Mouse (Mus musculus) adrenal gland, postnatal 25 days (tissue): ENCODE measurements around the gene Glb1l. TPM values are rescaled to one million over a fixed set of nuclear protein-coding genes. Genes with fewer than 3 reads are reported as not detected.
"Not testable (repeated sequence)": the region's sequence is repeated elsewhere in the genome, so short reads cannot be mapped to it uniquely, and the experiment has no call there.

Experiments used
- DNase-seq: peaks from one replicate; pipeline ENCODE4 v3.0.0; 2021; ENCODE audit warnings: mixed read lengths
- long read RNA-seq: library from polyadenylated mRNA; stranded (forward); transcript quantifications from one replicate; pipeline ENCODE4 v2.0.0, GENCODE M21; 2021
- total RNA-seq: library from RNA; stranded (reverse); gene quantifications from 2 replicates; pipeline ENCODE4 v1.2.3, GENCODE M21; 2021

Glb1l gene
- 24.2 and 28.7 TPM in 2 replicates for total RNA-seq
- long read RNA-seq, partial matches to known transcripts, result 3 of 9 reads
- long read RNA-seq, other reads (novel, unspliced or antisense), result 4 of 9 reads

- DNase-seq, result peak; percentile 95
These were observed at the start of gene Glb1l, which contains the start of gene Stk16 for GRCm38 (mm10) chr1:75210136-75211087. TSS of gene Glb1l (minus strand) at chr1:75210813. TSS of gene Stk16 (plus strand) at chr1:75210838.

DNA sequence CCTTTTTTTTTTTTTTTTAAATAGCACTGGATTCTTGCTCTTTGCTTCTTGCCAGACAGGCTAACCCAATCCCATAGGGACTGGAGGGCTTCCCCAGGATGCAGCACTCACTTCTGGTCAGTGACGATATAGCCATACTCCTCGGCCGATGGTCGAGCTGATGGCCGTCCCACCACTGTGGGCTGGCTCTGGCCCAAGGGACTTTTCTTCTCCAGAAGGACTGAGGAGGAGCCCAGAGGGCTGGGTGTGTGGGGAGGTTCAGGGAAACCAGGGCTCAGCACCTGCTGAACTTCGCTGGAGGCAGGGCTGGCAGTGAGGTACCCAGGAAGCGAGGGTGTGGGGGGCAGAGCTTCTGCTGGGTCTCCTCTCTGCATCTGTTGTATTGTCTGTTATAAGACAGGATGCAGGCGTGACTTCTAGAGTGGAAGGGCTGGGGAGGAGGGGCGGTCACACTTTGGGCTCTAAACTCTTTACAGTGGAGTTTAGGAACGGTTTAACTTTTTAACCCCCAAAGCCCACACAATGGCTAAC is 45.0 kb upstream of the Glb1l start:
- DNase-seq, result no peak

DNA sequence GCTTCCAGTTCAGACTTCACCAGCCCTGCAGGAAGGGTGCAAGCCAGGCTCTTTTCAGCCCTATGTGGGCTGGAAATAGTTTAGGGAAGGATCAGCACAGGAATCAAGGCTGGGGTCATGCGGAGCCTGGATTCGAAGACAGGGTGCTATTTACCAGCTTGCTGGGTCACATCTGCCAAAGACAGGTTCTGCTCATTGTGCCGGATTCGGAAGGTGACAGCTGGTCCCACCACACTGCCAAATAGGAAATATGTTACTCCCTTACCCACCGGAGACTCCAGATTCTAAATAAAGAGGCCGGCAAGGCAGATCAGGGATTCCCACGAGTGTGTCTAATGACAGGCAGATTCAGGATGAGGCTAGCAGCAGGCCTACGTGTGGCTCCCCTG is 44.0 kb upstream of the Glb1l start:
- no peak for DNase-seq

DNA sequence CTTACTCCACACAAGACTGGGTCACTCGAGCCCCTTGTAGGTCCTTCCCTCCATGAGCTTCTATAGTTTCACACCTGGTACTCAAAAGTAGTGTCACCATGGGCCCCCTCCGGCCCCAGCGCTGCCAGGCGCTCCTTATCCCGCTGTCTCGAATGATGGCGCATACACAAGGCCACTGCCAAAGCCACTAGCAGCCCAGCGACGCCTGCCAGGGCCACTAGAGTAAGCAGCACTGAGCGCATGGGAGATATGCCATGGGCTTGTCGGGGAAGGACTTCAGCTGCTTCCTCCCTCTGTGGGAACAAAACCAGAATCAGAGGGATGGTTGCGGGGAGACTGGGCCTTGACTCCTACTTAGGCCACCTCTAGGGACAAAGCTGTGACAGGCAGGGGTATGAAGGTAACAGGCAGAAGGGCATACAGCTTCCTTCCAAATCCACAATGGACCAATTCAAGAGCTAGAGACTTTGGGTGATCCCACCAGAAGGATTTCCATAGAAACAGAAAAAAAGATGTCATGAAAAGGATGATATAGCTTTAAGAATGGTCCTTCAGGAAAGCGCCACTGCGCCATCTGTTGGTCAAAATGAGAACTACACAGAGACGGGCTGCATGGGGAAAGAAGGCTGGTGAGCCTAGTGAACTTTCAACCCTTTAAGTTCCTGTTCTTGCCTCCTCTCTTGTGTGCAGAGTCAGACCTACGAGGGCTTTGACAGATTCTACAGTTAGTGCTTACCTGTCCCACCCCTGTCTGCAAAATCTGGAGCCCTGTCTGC is 43.4 kb upstream of the Glb1l start:
- peak; percentile 79 for DNase-seq

DNA sequence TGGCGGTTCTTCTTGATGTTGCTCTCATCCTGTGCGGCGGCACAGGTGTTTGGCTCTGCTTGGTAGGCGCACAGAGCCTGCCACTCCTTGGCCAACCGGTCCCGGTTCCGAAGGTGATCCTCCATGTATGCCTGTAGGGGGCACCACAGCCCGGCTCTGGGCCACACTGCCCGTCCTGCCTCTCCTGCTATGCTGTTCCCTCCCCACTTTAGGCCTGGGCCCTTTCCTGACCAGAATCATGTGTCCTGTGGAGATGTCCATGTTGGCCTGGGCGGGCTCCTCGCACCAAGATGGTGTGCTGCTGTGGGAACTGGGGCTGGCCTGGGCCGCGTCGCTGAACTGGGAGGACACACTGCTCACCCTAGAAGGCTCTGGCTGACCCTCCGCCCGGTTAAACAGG is 42.4 kb upstream of the Glb1l start:
- DNase-seq, result no peak

- DNase-seq, result no peak
These were observed 41.7 kb upstream of the Glb1l start for GRCm38 (mm10) chr1:75252308-75252707.

- DNase-seq, result peak; percentile 81
These were observed 40.7 kb upstream of the Glb1l start for GRCm38 (mm10) chr1:75251112-75251970.

DNA sequence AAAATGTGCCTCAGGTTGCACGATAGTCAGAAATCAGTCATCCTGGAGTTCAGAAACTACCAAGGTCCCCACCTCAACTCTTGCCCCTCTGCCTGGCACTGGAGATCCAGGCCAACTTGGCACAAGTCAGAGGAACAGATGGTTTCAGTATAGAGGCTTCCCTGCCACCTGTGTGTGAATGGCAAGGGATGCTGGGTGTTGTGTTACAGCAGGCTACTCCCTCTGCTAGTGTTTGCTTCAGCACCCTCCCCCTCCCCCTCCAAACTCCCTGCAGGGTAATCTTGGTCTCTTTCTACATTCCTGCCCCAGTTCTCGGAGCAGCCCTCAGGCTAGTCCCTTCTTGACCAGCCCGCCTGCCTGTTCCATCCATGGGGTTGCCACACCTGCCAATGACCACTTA is 39.9 kb upstream of the Glb1l start:
- no peak for DNase-seq

DNA sequence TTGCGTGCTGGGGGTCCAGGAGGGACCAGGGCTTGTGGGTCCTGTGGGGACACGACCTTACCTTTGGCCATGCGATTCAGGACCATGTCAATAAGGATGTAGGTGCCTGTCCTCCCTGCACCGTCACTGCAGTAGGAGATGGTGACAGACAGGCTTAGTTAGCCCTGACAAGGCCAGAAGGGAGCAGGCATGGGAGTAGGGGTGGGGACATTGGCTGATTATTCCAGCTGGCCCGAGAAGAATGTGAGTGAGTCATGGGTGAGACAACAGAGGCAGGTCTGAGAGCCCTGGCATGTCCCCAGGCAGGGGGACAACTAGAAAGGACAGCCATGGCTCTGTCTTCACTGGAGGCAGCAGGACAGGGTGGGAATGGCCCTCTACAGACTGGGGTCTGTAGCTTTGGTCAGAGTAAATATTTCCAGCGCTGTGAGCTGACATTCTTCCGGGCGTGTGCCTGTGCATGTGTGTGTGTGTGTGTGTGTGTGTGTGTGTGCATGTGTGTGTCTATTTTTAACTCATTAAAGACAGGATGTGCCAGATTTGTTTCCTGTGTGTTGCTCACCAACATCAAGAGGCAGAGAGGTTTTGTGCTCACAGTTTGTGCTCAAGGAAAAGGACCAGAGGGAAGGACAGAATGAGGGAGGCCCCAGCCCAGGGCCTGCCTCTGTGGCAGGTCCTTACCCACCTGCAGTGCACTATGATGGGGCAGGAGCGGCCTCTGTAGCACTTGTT is 37.6 kb upstream of the Glb1l start:
- peak; percentile 71 for DNase-seq

DNA sequence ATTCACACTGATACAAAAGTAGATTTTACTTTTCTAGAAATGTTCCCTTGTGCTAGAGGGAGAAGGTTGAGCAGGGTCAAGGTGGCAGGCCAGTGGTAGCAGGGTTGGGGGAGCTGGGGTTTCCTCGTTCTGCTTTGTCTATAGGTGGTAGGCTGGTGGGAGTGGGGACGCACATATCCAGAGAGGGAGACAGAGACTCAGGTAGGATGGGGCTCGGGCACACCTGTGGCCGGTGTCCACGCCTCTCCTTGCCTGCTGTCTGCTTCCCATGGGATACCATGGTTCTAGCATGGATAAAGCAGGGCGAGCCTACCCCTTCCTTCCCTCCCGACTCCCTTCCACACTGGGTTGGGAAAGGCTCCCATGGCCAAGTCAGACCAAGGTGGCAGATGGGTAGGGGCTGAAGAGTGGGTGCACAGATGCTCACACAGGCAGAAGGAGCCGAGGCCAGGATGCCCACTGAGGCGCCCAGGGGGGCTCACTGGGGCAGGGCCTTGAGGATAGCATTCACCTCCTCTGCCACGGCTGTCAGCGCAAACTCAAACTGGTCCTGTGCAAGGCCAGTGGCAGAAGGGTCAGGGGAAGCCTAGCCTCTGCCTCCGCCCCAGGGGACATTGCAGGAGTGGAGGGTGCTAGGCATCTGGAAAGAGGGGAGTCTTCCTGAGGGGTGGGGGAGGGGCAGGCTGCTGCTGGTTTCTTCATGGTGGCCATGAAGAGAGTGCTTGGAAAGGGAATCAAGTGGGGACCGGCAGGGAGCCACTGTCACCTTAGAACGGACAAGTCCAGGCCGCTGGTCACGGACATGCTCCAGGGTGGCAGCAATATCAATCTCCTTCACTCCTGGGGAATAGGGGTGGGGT is 36.7 kb upstream of the Glb1l start:
- DNase-seq, result no peak

- no peak for DNase-seq
These were observed 34.2 kb upstream of the Glb1l start for GRCm38 (mm10) chr1:75244836-75245235.

DNA sequence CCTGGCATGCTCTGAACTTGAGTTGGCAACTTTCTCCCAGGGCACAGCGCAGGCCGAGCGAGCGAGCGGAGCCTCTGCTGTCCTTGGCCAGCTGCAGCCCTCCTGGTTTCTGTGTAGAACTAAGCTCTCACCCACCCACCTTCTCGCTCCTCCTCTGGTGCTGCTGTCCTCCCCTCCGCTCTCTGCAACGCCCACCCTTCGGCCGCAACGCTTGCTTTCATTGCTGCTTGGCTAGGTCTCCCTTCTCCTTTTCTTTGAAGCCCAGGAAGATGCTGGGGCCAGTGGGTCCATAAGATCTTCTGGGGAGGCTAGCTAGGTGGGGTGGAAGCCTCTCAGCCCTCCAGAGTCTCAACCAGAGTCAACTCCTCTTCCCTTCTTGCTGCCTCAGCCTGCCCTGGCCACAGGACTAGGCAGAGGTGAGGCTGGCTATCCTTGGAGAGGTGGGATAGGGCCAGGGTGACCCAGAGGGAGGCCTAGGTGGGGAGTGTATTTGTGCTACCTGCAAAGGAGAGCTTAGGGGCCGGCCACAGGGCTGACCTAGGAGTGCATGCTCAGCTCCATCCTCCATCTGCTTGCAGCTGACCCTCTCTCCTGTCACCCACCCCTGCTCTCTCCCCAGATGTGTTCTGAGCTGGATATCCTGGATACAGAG is 33.7 kb upstream of the Glb1l start:
- no peak for DNase-seq

DNA sequence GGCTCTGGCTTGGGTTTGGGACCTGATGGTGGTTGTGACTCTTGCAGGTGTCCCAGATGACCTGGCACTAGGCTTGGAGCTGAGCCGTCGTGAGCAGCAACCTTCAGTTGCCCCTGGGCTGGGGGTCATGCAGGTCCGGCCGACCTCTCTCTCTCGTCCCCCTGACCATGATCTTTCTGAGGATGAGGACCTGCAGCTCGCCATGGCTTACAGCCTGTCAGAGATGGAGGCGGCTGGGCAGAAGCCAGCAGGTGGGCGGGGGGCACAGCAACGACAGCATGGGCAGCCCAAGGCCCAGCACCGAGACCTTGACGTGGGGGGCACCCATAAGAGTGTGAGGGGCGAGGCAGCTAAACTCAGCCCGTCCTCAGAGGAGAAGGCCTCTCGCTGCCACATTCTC is 32.8 kb upstream of the Glb1l start:
- DNase-seq, result no peak

DNA sequence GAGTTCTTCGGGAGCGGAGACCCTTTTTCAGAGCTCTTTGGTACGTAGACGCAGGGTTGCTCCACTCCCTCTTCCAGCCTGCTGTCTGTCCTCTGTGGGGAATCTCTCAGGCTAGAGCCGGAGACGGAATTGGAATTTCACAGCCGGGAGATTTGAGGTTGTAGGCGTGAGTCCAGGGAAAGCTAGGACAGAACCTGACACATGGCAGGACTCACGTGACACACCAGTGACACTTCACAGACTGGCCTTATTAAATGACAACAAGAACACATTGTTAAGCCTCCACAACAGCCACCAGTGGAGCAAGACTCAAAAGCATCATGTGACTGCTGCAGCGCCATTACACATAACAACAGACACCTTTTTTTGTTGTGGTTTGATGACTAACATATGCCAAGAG is 29.0 kb upstream of the Glb1l start:
- no peak for DNase-seq

GRCm38 (mm10) chr1:75236117-75237050 is 25.8 kb upstream of the Glb1l start, which contains the start of gene Dnajb2:
TSS of gene Dnajb2 (plus strand) at chr1:75236406.
- DNase-seq, result peak; percentile 91

- peak; percentile 64 for DNase-seq
These were observed 24.0 kb upstream of the Glb1l start for GRCm38 (mm10) chr1:75234606-75235005.

GRCm38 (mm10) chr1:75232489-75232888 is 21.9 kb upstream of the Glb1l start:
- not testable (repeated sequence) for DNase-seq

DNA sequence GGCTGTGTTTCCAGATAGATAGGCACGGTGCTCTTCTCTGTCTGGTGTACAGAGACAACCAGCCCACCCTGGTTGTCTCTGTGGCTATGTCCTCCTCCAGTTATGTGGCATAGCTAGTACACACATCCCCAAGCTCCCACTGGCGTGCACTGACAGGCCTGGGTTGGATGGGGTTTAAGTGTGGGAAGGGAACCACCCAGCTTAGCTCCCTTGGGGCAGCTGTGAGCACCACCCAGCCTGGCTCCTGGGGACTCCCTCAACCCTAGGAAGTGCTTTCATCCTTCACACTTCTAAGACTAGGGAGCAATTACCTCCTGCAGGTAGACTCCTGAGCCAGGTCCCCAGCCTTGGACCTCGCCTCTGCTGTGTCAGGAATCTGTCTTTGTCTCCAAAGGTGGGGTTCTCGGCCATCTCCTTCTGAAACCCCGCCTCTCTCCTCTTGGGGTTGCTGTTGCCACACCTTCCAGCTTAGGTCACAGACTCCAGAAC is 21.1 kb upstream of the Glb1l start, which contains the start of gene A630095N17Rik:
TSS of gene A630095N17Rik (minus strand) at position 439 of the 489 bp plus-strand sequence.
- no peak for DNase-seq
